Mouse (Mus musculus) intestine, postnatal 0 days (tissue): ENCODE results near the gene Ncam1. TPM values are rescaled to one million over a fixed set of nuclear protein-coding genes. Genes with fewer than 3 reads are reported as not detected.
A peak's percentile ranks its signal among the peaks of the same experiment; 100 is the strongest.

ENCODE experiments used
- ATAC-seq: fragments of 200-750 bp; cut with Nextera tagmentation; 2 replicates; pipeline ENCODE4 v1.8.0; 2017; ENCODE audit warnings: mild to moderate bottlenecking, moderate TSS enrichment, moderate library complexity
- H3K27ac ChIP-seq: fragments of 300-500 bp; sonication (generic); 2 replicates; pipeline ENCODE4 v1.5.1; 2014; ENCODE audit warnings: mild to moderate bottlenecking, low read depth, low read length, moderate library complexity
- H3K27me3 ChIP-seq: fragments of 300-500 bp; sonication (generic); replicated peaks from 2 replicates; pipeline ENCODE4 v1.6.1; 2014; ENCODE audit warnings: low read length, mixed read lengths; ENCODE audit not compliant: control insufficient read depth, insufficient read depth
- H3K36me3 ChIP-seq: fragments of 300-500 bp; sonication (generic); 2 replicates; pipeline ENCODE4 v1.6.1; 2014; ENCODE audit warnings: mild to moderate bottlenecking, moderate library complexity; ENCODE audit not compliant: control insufficient read depth, insufficient read depth
- H3K4me1 ChIP-seq: fragments of 300-500 bp; sonication (generic); replicated peaks from 2 replicates; pipeline ENCODE4 v1.6.1; 2014; ENCODE audit warnings: antibody characterized with exemption, low read length, mixed read lengths; ENCODE audit not compliant: control insufficient read depth, insufficient read depth
- H3K4me2 ChIP-seq: fragments of 300-500 bp; sonication (generic); replicated peaks from 2 replicates; pipeline ENCODE4 v1.6.1; 2014; ENCODE audit warnings: low read depth, mild to moderate bottlenecking, moderate library complexity
- H3K4me3 ChIP-seq: fragments of 300-500 bp; sonication (generic); 2 replicates; pipeline ENCODE4 v1.5.1; 2014; ENCODE audit warnings: low read depth, low read length
- H3K9ac ChIP-seq: fragments of 300-500 bp; sonication (generic); 2 replicates; pipeline ENCODE4 v1.6.1; 2014; ENCODE audit warnings: mild to moderate bottlenecking, low read depth, low read length
- H3K9me3 ChIP-seq: fragments of 300-500 bp; sonication (generic); 2 replicates; pipeline ENCODE4 v1.6.1; 2016; ENCODE audit warnings: mixed run types; ENCODE audit not compliant: control insufficient read depth
- CTCF ChIP-seq: sonication (generic); IDR thresholded peaks from 2 replicates; pipeline ENCODE4 v1.5.1; 2016; ENCODE audit warnings: low read depth, mild to moderate bottlenecking, control low read depth, antibody characterized with exemption, moderate library complexity
- WGBS: fragments of 180-500 bp; shearing (Covaris S2); extraction: QIAGEN DNeasy Blood & Tissue Kit; methylation state at CpG from one replicate; pipeline ENCODE4 v1.1.7; 2014; 5-methylcytosine and 5-hydroxymethylcytosine counted together
- polyA plus RNA-seq: library from polyadenylated mRNA; unstranded; fragments of >200 nt; fragmentation: Nextera tagmentation; extraction: Ambion mirVana; gene quantifications from 2 replicates; pipeline ENCODE4 v1.2.1, GENCODE M21; 2015

Gene Ncam1
- polyA plus RNA-seq, 1 experiment from 2014 or later, result 23.7 TPM

- WGBS, result 87% methylated on average over 6 of the region's 6 CpGs
- no peak for ATAC-seq
- Histone ChIP-seq H3K9me3 (no peaks in the 10 kb centered on the region), H3K9ac (no peak overlapping the region), H3K27ac (no peak overlapping the region), H3K27me3 (no peaks in the 10 kb centered on the region), H3K4me3 (no peak overlapping the region), H3K36me3 (no peaks in the 10 kb centered on the region), H3K4me2 (no peak overlapping the region), H3K4me1 (no peaks in the 10 kb centered on the region)
- no peak for TF ChIP-seq CTCF
These were observed 266.9 kb downstream of the Ncam1 start for GRCm38 (mm10) chr9:49531833-49532232.

GRCm38 (mm10) chr9:49531257-49531656 lies 267.5 kb downstream of the Ncam1 start:
- no peak for ATAC-seq
- 51% methylated on average over 7 of the region's 7 CpGs for WGBS
- no peaks in the 10 kb centered on the region for H3K27me3 ChIP-seq

GRCm38 (mm10) chr9:49530739-49531138 lies 268.0 kb downstream of the Ncam1 start:
- Histone ChIP-seq H3K9ac (no peak overlapping the region), H3K4me1 (no peaks in the 10 kb centered on the region), H3K4me3 (no peak overlapping the region), H3K27me3 (no peaks in the 10 kb centered on the region), H3K27ac (no peak overlapping the region), H3K4me2 (no peak overlapping the region), H3K9me3 (no peaks in the 10 kb centered on the region), H3K36me3 (no peaks in the 10 kb centered on the region)
- WGBS, result 64% methylated on average over 4 of the region's 4 CpGs
- no peak for ATAC-seq
- TF ChIP-seq CTCF, result no peak

More at GRCm38 (mm10) chr9:49531257-49531656, 267.5 kb downstream of the Ncam1 start:
- no peaks in the 10 kb centered on the region for H3K36me3 ChIP-seq
- no peaks in the 10 kb centered on the region for H3K9me3 ChIP-seq
- TF ChIP-seq CTCF, result no peak
- no peak overlapping the region for H3K27ac ChIP-seq
- no peak overlapping the region for H3K4me2 ChIP-seq
- no peak overlapping the region for H3K4me3 ChIP-seq
- no peak overlapping the region for H3K9ac ChIP-seq
- no peaks in the 10 kb centered on the region for H3K4me1 ChIP-seq

GRCm38 (mm10) chr9:49529366-49529959 lies 269.3 kb downstream of the Ncam1 start:
- Histone ChIP-seq H3K36me3 (no peaks in the 10 kb centered on the region), H3K4me3 (no peak overlapping the region), H3K4me1 (no peaks in the 10 kb centered on the region), H3K27me3 (no peaks in the 10 kb centered on the region), H3K27ac (no peak overlapping the region), H3K9ac (no peak overlapping the region), H3K9me3 (no peaks in the 10 kb centered on the region), H3K4me2 (no peak overlapping the region)
- WGBS, result 70% methylated on average over 8 of the region's 8 CpGs
- ATAC-seq, result no peak
- TF ChIP-seq CTCF, result no peak

GRCm38 (mm10) chr9:49528943-49529342 lies 269.8 kb downstream of the Ncam1 start:
- no peaks in the 10 kb centered on the region for H3K36me3 ChIP-seq
- no peak overlapping the region for H3K9ac ChIP-seq
- H3K27me3 ChIP-seq, result no peaks in the 10 kb centered on the region
- H3K4me1 ChIP-seq, result no peaks in the 10 kb centered on the region
- H3K27ac ChIP-seq, result no peak overlapping the region
- peak; percentile 69 for TF ChIP-seq CTCF
- no peak for ATAC-seq
- WGBS, result 57% methylated on average over 10 of the region's 10 CpGs
- no peak overlapping the region for H3K4me3 ChIP-seq
- no peak overlapping the region for H3K4me2 ChIP-seq
- no peaks in the 10 kb centered on the region for H3K9me3 ChIP-seq

- Histone ChIP-seq H3K36me3 (no peaks in the 10 kb centered on the region), H3K4me3 (no peak overlapping the region), H3K27ac (no peak overlapping the region), H3K9ac (no peak overlapping the region), H3K9me3 (no peaks in the 10 kb centered on the region), H3K4me1 (no peaks in the 10 kb centered on the region), H3K27me3 (no peaks in the 10 kb centered on the region), H3K4me2 (no peak overlapping the region)
- 80% methylated on average over 5 of the region's 5 CpGs for WGBS
- TF ChIP-seq CTCF, result no peak
- ATAC-seq, result no peak
These were observed 270.7 kb downstream of the Ncam1 start for GRCm38 (mm10) chr9:49528026-49528425.

- Histone ChIP-seq H3K9me3 (no peaks in the 10 kb centered on the region), H3K36me3 (no peaks in the 10 kb centered on the region), H3K4me2 (no peak overlapping the region), H3K4me1 (no peaks in the 10 kb centered on the region), H3K4me3 (no peak overlapping the region), H3K27me3 (no peaks in the 10 kb centered on the region), H3K27ac (no peak overlapping the region), H3K9ac (no peak overlapping the region)
- WGBS, result 77% methylated on average over 8 of the region's 8 CpGs
- no peak for ATAC-seq
- TF ChIP-seq CTCF, result no peak
These were observed 271.4 kb downstream of the Ncam1 start for GRCm38 (mm10) chr9:49527340-49527739.
